Mouse (Mus musculus) MEL (cell line): Measurements from ENCODE around the gene Chrna9. TPM values are rescaled to one million over a fixed set of nuclear protein-coding genes. Genes with fewer than 3 reads are reported as not detected.

ENCODE experiments used
- DNase-seq: peaks from one replicate; pipeline ENCODE4 v3.0.0; 2011; ENCODE audit warnings: low read depth, low spot score
- H3K27ac ChIP-seq: 2 replicates; pipeline ENCODE4 v1.5.1; 2012; ENCODE audit warnings: low read depth, mild to moderate bottlenecking, control low read depth, low read length, moderate library complexity; ENCODE audit not compliant: control insufficient read depth
- H3K27me3 ChIP-seq, 2 experiments: fragments of 150-350 bp in 1 of 2; sonication (generic) in 1 of 2; 2 replicates each; pipeline ENCODE4 v1.6.1; 2012; ENCODE audit warnings: low read length in 2 of 2, mild to moderate bottlenecking in 2 of 2, improper control_type of control experiment in 1 of 2, moderate library complexity in 1 of 2; ENCODE audit not compliant: insufficient read depth in 2 of 2, control insufficient read depth in 1 of 2
- H3K36me3 ChIP-seq, 2 experiments: 2 replicates each; pipeline ENCODE4 v1.6.1; 2012 to 2014; ENCODE audit warnings: low read length in 2 of 2, improper control_type of control experiment in 1 of 2, inconsistent platforms in 1 of 2, mild to moderate bottlenecking in 1 of 2; ENCODE audit not compliant: insufficient read depth in 2 of 2, control insufficient read depth in 1 of 2
- H3K4me1 ChIP-seq, 2 experiments: fragments of 150-350 bp in 1 of 2; sonication (generic) in 1 of 2; 2 replicates each; pipeline ENCODE4 v1.6.1; 2012; ENCODE audit warnings: low read length in 2 of 2, improper control_type of control experiment in 1 of 2, mild to moderate bottlenecking in 1 of 2; ENCODE audit not compliant: insufficient read depth in 2 of 2, control insufficient read depth in 1 of 2
- H3K4me3 ChIP-seq, 2 experiments: fragments of 150-350 bp in 1 of 2; sonication (generic) in 1 of 2; 2 replicates each; pipeline ENCODE4 v1.5.1; 2012; ENCODE audit warnings: low read depth in 2 of 2, low read length in 2 of 2, mild to moderate bottlenecking in 2 of 2, moderate library complexity in 2 of 2, control low read depth in 1 of 2, improper control_type of control experiment in 1 of 2; ENCODE audit not compliant: control insufficient read depth in 1 of 2, insufficient read depth in 1 of 2
- H3K79me2 ChIP-seq: 2 replicates; pipeline ENCODE4 v1.6.1; 2012; ENCODE audit warnings: mild to moderate bottlenecking, low read length, moderate library complexity; ENCODE audit not compliant: control insufficient read depth, poor library complexity, insufficient read depth
- H3K9ac ChIP-seq: 2 replicates; pipeline ENCODE4 v1.6.1; 2012; ENCODE audit warnings: low read depth, mild to moderate bottlenecking, control low read depth, low read length, moderate library complexity; ENCODE audit not compliant: control insufficient read depth, poor library complexity, severe bottlenecking
- H3K9me3 ChIP-seq: fragments of 150-350 bp; sonication (generic); replicated peaks from 2 replicates; pipeline ENCODE4 v1.6.1; 2012; ENCODE audit warnings: mild to moderate bottlenecking, low read length, improper control_type of control experiment, moderate library complexity; ENCODE audit not compliant: insufficient read depth
- BHLHE40 ChIP-seq: IDR thresholded peaks from 2 replicates; pipeline ENCODE4 v1.6.1; 2012; ENCODE audit warnings: low read depth, mild to moderate bottlenecking, inconsistent platforms, low read length, improper control_type of control experiment, borderline replicate concordance
- CHD2 ChIP-seq: IDR thresholded peaks from 2 replicates; pipeline ENCODE4 v1.6.1; 2011; ENCODE audit warnings: low read length, improper control_type of control experiment
- CTCF ChIP-seq, 3 experiments: IDR thresholded peaks in 2 of 3; conservative IDR thresholded peaks in 1 of 3; 2 replicates each; pipeline ENCODE4 v1.5.1; 2011 to 2012; ENCODE audit warnings: low read length in 3 of 3, low read depth in 2 of 3, mild to moderate bottlenecking in 2 of 3, improper control_type of control experiment in 1 of 3, inconsistent platforms in 1 of 3, mixed read lengths in 1 of 3, moderate library complexity in 1 of 3; ENCODE audit not compliant: control insufficient read depth in 1 of 3, insufficient read depth in 1 of 3, poor library complexity in 1 of 3, severe bottlenecking in 1 of 3
- E2F4 ChIP-seq: IDR thresholded peaks from 2 replicates; pipeline ENCODE4 v1.6.1; 2011; ENCODE audit warnings: low read depth, low read length, improper control_type of control experiment, borderline replicate concordance
- ELF1 ChIP-seq: IDR thresholded peaks from 2 replicates; pipeline ENCODE4 v1.6.1; 2014; ENCODE audit warnings: low read depth, mild to moderate bottlenecking, inconsistent platforms, low read length, improper control_type of control experiment, moderate library complexity
- EP300 ChIP-seq, 2 experiments: IDR thresholded peaks; 2 replicates each; pipeline ENCODE4 v1.6.1; 2011; ENCODE audit warnings: improper control_type of control experiment in 2 of 2, low read length in 2 of 2, low read depth in 1 of 2, mild to moderate bottlenecking in 1 of 2
- GABPA ChIP-seq: IDR thresholded peaks from 2 replicates; pipeline ENCODE4 v1.6.1; 2012; ENCODE audit warnings: low read depth, mild to moderate bottlenecking, inconsistent platforms, low read length, improper control_type of control experiment, moderate library complexity
- GATA1 ChIP-seq: IDR thresholded peaks from 2 replicates; pipeline ENCODE4 v1.6.1; 2011; ENCODE audit warnings: low read depth, low read length, improper control_type of control experiment
- HCFC1 ChIP-seq: IDR thresholded peaks from 2 replicates; pipeline ENCODE4 v1.6.1; 2012; ENCODE audit warnings: low read depth, mild to moderate bottlenecking, inconsistent platforms, low read length, improper control_type of control experiment, moderate library complexity
- KAT2A ChIP-seq: conservative IDR thresholded peaks from 2 replicates; pipeline ENCODE4 v1.6.1; 2012; ENCODE audit warnings: low read depth, low read length, improper control_type of control experiment, inconsistent platforms
- MAX ChIP-seq: IDR thresholded peaks from 2 replicates; pipeline ENCODE4 v1.6.1; 2011; ENCODE audit warnings: low read length, improper control_type of control experiment
- MAZ ChIP-seq: IDR thresholded peaks from 2 replicates; pipeline ENCODE4 v1.6.1; 2012; ENCODE audit warnings: low read depth, mild to moderate bottlenecking, inconsistent platforms, low read length, improper control_type of control experiment
- MEF2A ChIP-seq: IDR thresholded peaks from 2 replicates; pipeline ENCODE4 v1.6.1; 2014; ENCODE audit warnings: low read depth, mild to moderate bottlenecking, inconsistent platforms, low read length, improper control_type of control experiment; ENCODE audit not compliant: poor library complexity, insufficient replicate concordance, severe bottlenecking; ENCODE audit errors: extremely low read depth
- MXI1 ChIP-seq: IDR thresholded peaks from 2 replicates; pipeline ENCODE4 v1.6.1; 2011; ENCODE audit warnings: mild to moderate bottlenecking, low read depth, low read length, improper control_type of control experiment
- MYB ChIP-seq: IDR thresholded peaks from 2 replicates; pipeline ENCODE4 v1.6.1; 2011; ENCODE audit warnings: mild to moderate bottlenecking, low read depth, low read length, improper control_type of control experiment
- NELFE ChIP-seq: IDR thresholded peaks from 2 replicates; pipeline ENCODE4 v1.6.1; 2011; ENCODE audit warnings: low read depth, low read length, improper control_type of control experiment
- NRF1 ChIP-seq: IDR thresholded peaks from 2 replicates; pipeline ENCODE4 v1.6.1; 2014; ENCODE audit warnings: low read depth, mild to moderate bottlenecking, inconsistent platforms, low read length, improper control_type of control experiment, moderate library complexity; ENCODE audit not compliant: poor library complexity, insufficient read depth, severe bottlenecking
- POLR2AphosphoS2 ChIP-seq: IDR thresholded peaks from 2 replicates; pipeline ENCODE4 v1.6.1; 2011; ENCODE audit warnings: low read length, improper control_type of control experiment
- RAD21 ChIP-seq: IDR thresholded peaks from 2 replicates; pipeline ENCODE4 v1.6.1; 2011; ENCODE audit warnings: mild to moderate bottlenecking, low read depth, low read length, improper control_type of control experiment
- RCOR1 ChIP-seq: IDR thresholded peaks from 2 replicates; pipeline ENCODE4 v1.6.1; 2012; ENCODE audit warnings: low read depth, mild to moderate bottlenecking, inconsistent platforms, low read length, improper control_type of control experiment
- SIN3A ChIP-seq: IDR thresholded peaks from 2 replicates; pipeline ENCODE4 v1.6.1; 2012; ENCODE audit warnings: low read length, improper control_type of control experiment, inconsistent platforms
- SMC3 ChIP-seq: IDR thresholded peaks from 2 replicates; pipeline ENCODE4 v1.6.1; 2011; ENCODE audit warnings: low read depth, low read length, improper control_type of control experiment
- TAL1 ChIP-seq: IDR thresholded peaks from 2 replicates; pipeline ENCODE4 v1.6.1; 2012; ENCODE audit warnings: mild to moderate bottlenecking, inconsistent platforms, low read length, moderate library complexity, mixed read lengths
- TCF12 ChIP-seq: IDR thresholded peaks from 2 replicates; pipeline ENCODE4 v1.6.1; 2014; ENCODE audit warnings: low read depth, mild to moderate bottlenecking, inconsistent platforms, low read length, improper control_type of control experiment, moderate library complexity
- USF1 ChIP-seq: IDR thresholded peaks from 2 replicates; pipeline ENCODE4 v1.6.1; 2014; ENCODE audit warnings: low read depth, mild to moderate bottlenecking, inconsistent platforms, low read length, improper control_type of control experiment, moderate library complexity
- USF2 ChIP-seq, 2 experiments: IDR thresholded peaks; 2 replicates each; pipeline ENCODE4 v1.6.1; 2011 to 2012; ENCODE audit warnings: improper control_type of control experiment in 2 of 2, low read length in 2 of 2, borderline replicate concordance in 1 of 2, inconsistent platforms in 1 of 2, low read depth in 1 of 2, mild to moderate bottlenecking in 1 of 2; ENCODE audit not compliant: insufficient read depth in 1 of 2
- ZC3H11A ChIP-seq: IDR thresholded peaks from 2 replicates; pipeline ENCODE4 v1.6.1; 2012; ENCODE audit warnings: low read depth, mild to moderate bottlenecking, inconsistent platforms, low read length, improper control_type of control experiment
- ZKSCAN1 ChIP-seq: IDR thresholded peaks from 2 replicates; pipeline ENCODE4 v1.6.1; 2012; ENCODE audit warnings: low read depth, mild to moderate bottlenecking, inconsistent platforms, low read length, improper control_type of control experiment, moderate library complexity
- ZMIZ1 ChIP-seq: IDR thresholded peaks from 2 replicates; pipeline ENCODE4 v1.6.1; 2012; ENCODE audit warnings: low read depth, mild to moderate bottlenecking, inconsistent platforms, low read length, improper control_type of control experiment, moderate library complexity
- polyA plus RNA-seq, 2 experiments: library from polyadenylated mRNA; stranded (reverse) in 1 of 2; unstranded in 1 of 2; fragments of >175 nt in 1 of 2; fragments of >200 nt in 1 of 2; gene quantifications; 2 replicates each; pipeline versions ENCODE4 v1.2.1 to v1.2.4; 2012; ENCODE audit warnings: low replicate concordance in 2 of 2, low read depth in 1 of 2; ENCODE audit not compliant: insufficient read length in 2 of 2, insufficient read depth in 1 of 2, missing spikeins in 1 of 2
- total RNA-seq: library from RNA; depleted of rRNA; stranded (reverse); fragments of 300-350 nt; gene quantifications from 2 replicates; pipeline ENCODE4 v1.2.3, GENCODE M21; 2012; rRNA removed

The Chrna9 gene
- total RNA-seq, result not detected in 2 replicates
- polyA plus RNA-seq, result not detected

GRCm38 (mm10) chr5:65934783-65935182, at the start of gene Chrna9:
Gene Chrna9, plus strand, starts transcription at chr5:65934921.
- TF ChIP-seq GATA1 (no peak), RCOR1 (no peak), TAL1 (no peak), NRF1 (no peak), KAT2A (no peak), POLR2AphosphoS2 (no peak), HCFC1 (no peak), USF1 (no peak), SIN3A (no peak), RAD21 (no peak), SMC3 (no peak), NELFE (no peak), MAZ (no peak), MXI1 (no peak)
- Histone ChIP-seq H3K4me3 (no peak within 1 kb of the TSS), H3K9me3 (no peaks in the 10 kb centered on the region), H3K79me2 (no peaks in the 10 kb centered on the region), H3K36me3 (peaks cover 0 to 3% of the 10 kb centered on the region in 2 experiments; a peak in 2 of 4 replicates), H3K27me3 (no peaks in the 10 kb centered on the region), H3K27ac (no peak within 1 kb of the TSS), H3K4me1 (peaks cover 0 to 5% of the 10 kb centered on the region in 2 experiments; a peak in 1 of 4 replicates), H3K9ac (no peak within 1 kb of the TSS)
- DNase-seq, result no peak

GRCm38 (mm10) chr5:65885699-65886443, 48.9 kb upstream of the Chrna9 start:
- TF ChIP-seq MAX (no peak), MYB (no peak), GATA1 (peak; percentile 57; the same call in 1 of the 2 replicates), ZMIZ1 (no peak), ELF1 (no peak), NRF1 (no peak), HCFC1 (no peak), POLR2AphosphoS2 (no peak), MEF2A (no peak), CTCF (IDR thresholded peaks at IDR 0.05 in 2 of 3, conservative IDR thresholded peaks at IDR 0.05 in 1 of 3; ENCODE audit: control insufficient read depth in 1 of 3, insufficient read depth in 1 of 3, low read depth in 2 of 3, low read length in 3 of 3, poor library complexity in 1 of 3, severe bottlenecking in 1 of 3) (no peak), RCOR1 (peak; percentile 52; the same call in 1 of the 2 replicates), USF2 (IDR thresholded peaks at IDR 0.05; ENCODE audit: borderline replicate concordance in 1 of 2, insufficient read depth in 1 of 2, low read depth in 1 of 2, low read length in 2 of 2) (no peak), E2F4 (no peak), EP300 (IDR thresholded peaks at IDR 0.05; ENCODE audit: low read depth in 1 of 2, low read length in 2 of 2) (0 out of 4 replicates have a peak, but pooled peaks of 1 of the 2 experiments have one; percentile 41), TCF12 (0 out of 2 replicates have a peak, but pooled peaks have one; percentile 37), BHLHE40 (no peak), GABPA (no peak), CHD2 (no peak), KAT2A (no peak), ZC3H11A (no peak), USF1 (no peak), ZKSCAN1 (no peak)

More at GRCm38 (mm10) chr5:65885699-65886443, 48.9 kb upstream of the Chrna9 start:
- Histone ChIP-seq H3K79me2 (no peaks in the 10 kb centered on the region), H3K9me3 (no peaks in the 10 kb centered on the region), H3K9ac (no peak overlapping the region), H3K27ac (no peak overlapping the region), H3K4me3 (no peak overlapping the region), H3K4me1 (peaks cover 18 to 33% of the 10 kb centered on the region in 2 experiments), H3K36me3 (peaks cover 0 to 25% of the 10 kb centered on the region in 2 experiments; a peak in 2 of 4 replicates), H3K27me3 (no peaks in the 10 kb centered on the region)
- DNase-seq, result peak; percentile 45
